8 mouse cellular contexts compared by ENCODE assay signal in the genomic region with DNA sequence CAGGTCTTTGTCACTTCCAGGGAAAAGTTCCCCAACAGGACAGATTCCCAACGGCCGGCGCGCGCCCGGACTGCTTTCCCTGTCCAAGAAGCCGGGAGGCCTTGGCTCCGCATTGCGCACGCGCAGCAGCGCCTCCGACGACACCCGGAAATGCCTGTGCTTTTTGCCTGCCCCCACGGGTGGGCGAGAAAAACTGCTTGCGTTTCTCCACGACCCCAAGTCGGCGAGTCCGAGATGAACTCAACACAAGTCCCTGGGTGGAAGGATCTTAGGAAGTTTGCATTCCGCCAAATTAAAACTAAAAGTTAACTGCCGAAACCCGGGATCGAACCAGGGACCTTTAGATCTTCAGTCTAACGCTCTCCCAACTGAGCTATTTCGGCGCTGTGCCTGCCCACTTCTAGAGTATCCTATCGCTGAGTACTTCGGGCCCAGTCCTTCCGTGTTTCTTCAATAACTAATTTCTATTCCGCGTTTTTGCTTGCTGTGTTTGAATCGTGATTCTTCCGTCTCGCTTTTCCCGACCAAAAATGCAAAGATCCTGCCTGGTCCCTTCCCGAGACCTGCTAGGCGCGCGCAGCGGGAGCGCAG. TPM values are rescaled to one million over a fixed set of nuclear protein-coding genes. Genes with fewer than 3 reads are reported as not detected.
A peak's percentile ranks its signal among the peaks of the same experiment; 100 is the strongest.
DNase-seq lines count a peak whose midpoint lies in the region; ATAC-seq lines count a peak whose summit lies in the region.

No protein-coding gene starts in this region.

- no peaks in the 10 kb centered on the region for H3K36me3 ChIP-seq in hindbrain, embryonic 13.5 days

- H3K4me1 ChIP-seq in hindbrain, embryonic 13.5 days (replicated peaks) = peaks cover 23% of the 10 kb centered on the region

- H3K9me3 ChIP-seq in hindbrain, embryonic 13.5 days = no peaks in the 10 kb centered on the region

- no peaks in the 10 kb centered on the region for H3K27me3 ChIP-seq in hindbrain, embryonic 13.5 days

- peak overlapping the region; percentile 60 for H3K4me3 ChIP-seq in hindbrain, embryonic 13.5 days

- peak; percentile 80 for ATAC-seq in hindbrain, embryonic 13.5 days (ENCODE audit: low FRiP score)

- DNase-seq in NIH3T3 (ENCODE audit: low read depth) = peak; percentile 93
- DNase-seq in cerebellum, postnatal 10 days = peak; percentile 96
- peak; percentile 85 to 89 for DNase-seq in frontal cortex, postnatal 14 days (ENCODE audit: low spot score in 2 of 2)
- DNase-seq in layer of hippocampus, postnatal 25 days (ENCODE audit: extremely low spot score in 1 of 2, low spot score in 1 of 2) = peak; percentile 87 to 90
- DNase-seq in lung, postnatal 25 days (ENCODE audit: low spot score) = peak; percentile 93
- DNase-seq in retina, embryonic 14.5 days (ENCODE audit: low spot score) = peak; percentile 93
- peak; percentile 94 for DNase-seq in thymus, postnatal 4 days

- under 1% methylated on average over 44 of the region's 44 CpGs for WGBS in hindbrain, embryonic 13.5 days

- H3K27ac ChIP-seq in hindbrain, embryonic 13.5 days = peak overlapping the region; percentile 77

- H3K9ac ChIP-seq in hindbrain, embryonic 13.5 days = peak overlapping the region; percentile 75

- H3K4me2 ChIP-seq in hindbrain, embryonic 13.5 days = peak overlapping the region; percentile 67

RNA-seq across cellular contexts. Expression of a gene that starts 37.3 kb away (rescaled TPM):
- polyA plus RNA-seq in hindbrain, embryonic 13.5 days (2015; fragmentation: Nextera tagmentation; extraction: Ambion mirVana) = 0.89 and 1.1 TPM in 2 replicates
- 1 to 10 TPM; 1.1 to 1.4 TPM for total RNA-seq in layer of hippocampus, postnatal 25 days (2021)

RNA-seq across cellular contexts. Expression of a gene that starts 43.2 kb away (rescaled TPM):
- polyA plus RNA-seq in hindbrain, embryonic 13.5 days (2015; fragmentation: Nextera tagmentation; extraction: Ambion mirVana) = 19.6 and 21.3 TPM in 2 replicates
- 1 to 10 TPM; 8.3 to 8.4 TPM for total RNA-seq in layer of hippocampus, postnatal 25 days (2021)

RNA-seq across cellular contexts. Expression of a gene that starts 47.6 kb away (rescaled TPM):
- polyA plus RNA-seq in hindbrain, embryonic 13.5 days (2015; fragmentation: Nextera tagmentation; extraction: Ambion mirVana) = 36.2 and 39.8 TPM in 2 replicates
- 10 to 100 TPM; 25.5 to 26.0 TPM for total RNA-seq in layer of hippocampus, postnatal 25 days (2021)

Comparison
In these comparisons a context has a peak if more than half of its experiments do, and no peak if none do; other contexts are left out.
1. Peak in every context shown above with its lines: DNase-seq, ATAC-seq, H3K4me3 ChIP-seq and H3K27ac ChIP-seq.